Mouse (Mus musculus): ENCODE measurements around the gene Bloc1s6.

- TF ChIP-seq CTCF (IDR thresholded peaks at IDR 0.05; ENCODE audit: low read depth, low read length) (no peak), POLR2A (IDR thresholded peaks at IDR 0.05; ENCODE audit: extremely low read depth, insufficient read depth, low read length) (no peak)
These were observed 21.5 kb downstream of the Bloc1s6 start for GRCm38 (mm10) chr2:122759791-122760190.

Data from liver, adult 2 months (tissue).